Mouse (Mus musculus) limb, embryonic 13.5 days (tissue): ENCODE measurements at regions not wholly inside any gene's neighbourhood (a gene's known extent, or its start where the extent isn't known, plus 50 kb on each side); places are given as distances from the start of the nearest gene placed in this dataset.

Source experiments
- ATAC-seq: fragments of 200-750 bp; cut with Nextera tagmentation; 2 replicates; pipeline ENCODE4 v1.8.0; 2017; ENCODE audit warnings: low read depth, moderate number of reproducible peaks, moderate TSS enrichment; ENCODE audit not compliant: low FRiP score
- H3K27ac ChIP-seq: fragments of 300-500 bp; sonication (generic); 2 replicates; pipeline ENCODE4 v1.5.1; 2015; ENCODE audit warnings: inconsistent platforms, mild to moderate bottlenecking, moderate library complexity
- H3K27me3 ChIP-seq: fragments of 300-500 bp; sonication (generic); 2 replicates; pipeline ENCODE4 v1.6.1; 2015; ENCODE audit warnings: mild to moderate bottlenecking, inconsistent platforms
- H3K36me3 ChIP-seq: fragments of 300-500 bp; sonication (generic); 2 replicates; pipeline ENCODE4 v1.6.1; 2015; ENCODE audit warnings: inconsistent platforms, mild to moderate bottlenecking, moderate library complexity
- H3K4me1 ChIP-seq: fragments of 300-500 bp; sonication (generic); 2 replicates; pipeline ENCODE4 v1.6.1; 2015; ENCODE audit warnings: inconsistent platforms
- H3K4me2 ChIP-seq: fragments of 300-500 bp; sonication (generic); replicated peaks from 2 replicates; pipeline ENCODE4 v1.6.1; 2015; ENCODE audit warnings: inconsistent platforms, mild to moderate bottlenecking, moderate library complexity
- H3K4me3 ChIP-seq: fragments of 300-500 bp; sonication (generic); 2 replicates; pipeline ENCODE4 v1.5.1; 2015; ENCODE audit warnings: moderate library complexity, mild to moderate bottlenecking, inconsistent platforms
- H3K9ac ChIP-seq: fragments of 300-500 bp; sonication (generic); 2 replicates; pipeline ENCODE4 v1.6.1; 2015; ENCODE audit warnings: mild to moderate bottlenecking, inconsistent platforms
- H3K9me3 ChIP-seq: fragments of 300-500 bp; sonication (generic); 2 replicates; pipeline ENCODE4 v1.6.1; 2016; ENCODE audit warnings: inconsistent platforms
- WGBS: fragments of 180-500 bp; shearing (Covaris S2); methylation state at CpG from one replicate; pipeline ENCODE4 v1.1.7; 2015; 5-methylcytosine and 5-hydroxymethylcytosine counted together

- no peaks in the 10 kb centered on the region for H3K36me3 ChIP-seq
- no peaks in the 10 kb centered on the region for H3K9me3 ChIP-seq
- H3K4me3 ChIP-seq = no peak overlapping the region
- H3K9ac ChIP-seq = no peak overlapping the region
- no peak overlapping the region for H3K4me2 ChIP-seq
- 70% methylated on average over 3 of the region's 3 CpGs for WGBS
- H3K4me1 ChIP-seq = no peaks in the 10 kb centered on the region
- ATAC-seq = no peak
- H3K27me3 ChIP-seq = no peaks in the 10 kb centered on the region
- no peak overlapping the region for H3K27ac ChIP-seq
These were observed 122.0 kb upstream of the Spaca1 start for GRCm38 (mm10) chr4:34172000-34172399.

GRCm38 (mm10) chr4:34177421-34177820, 127.4 kb upstream of the Spaca1 start:
- Histone ChIP-seq H3K27me3 (no peaks in the 10 kb centered on the region), H3K4me2 (no peak overlapping the region), H3K9me3 (0 out of 2 replicates have a peak, but pooled peaks cover 3% of the 10 kb centered on the region), H3K4me3 (no peak overlapping the region), H3K4me1 (no peaks in the 10 kb centered on the region), H3K27ac (no peak overlapping the region), H3K9ac (no peak overlapping the region), H3K36me3 (no peaks in the 10 kb centered on the region)
- 82% methylated on average over 1 of the region's 1 CpGs for whole genome bisulfite sequencing
- ATAC-seq = no peak

GRCm38 (mm10) chr4:34186522-34186921, 136.5 kb upstream of the Spaca1 start:
- Histone ChIP-seq H3K36me3 (no peaks in the 10 kb centered on the region), H3K4me2 (no peak overlapping the region), H3K4me1 (no peaks in the 10 kb centered on the region), H3K9ac (no peak overlapping the region), H3K9me3 (no peaks in the 10 kb centered on the region; the same call in 1 of the 2 replicates), H3K27ac (no peak overlapping the region), H3K27me3 (no peaks in the 10 kb centered on the region), H3K4me3 (no peak overlapping the region)
- WGBS = 94% methylated on average over 5 of the region's 5 CpGs
- no peak for ATAC-seq

GRCm38 (mm10) chr4:34203193-34203848, 153.3 kb upstream of the Spaca1 start:
- no peak for ATAC-seq
- no peak overlapping the region for H3K9ac ChIP-seq
- H3K4me3 ChIP-seq = no peak overlapping the region
- no peaks in the 10 kb centered on the region for H3K9me3 ChIP-seq
- no peaks in the 10 kb centered on the region for H3K27me3 ChIP-seq
- no peaks in the 10 kb centered on the region for H3K36me3 ChIP-seq
- 81% methylated on average over 10 of the region's 10 CpGs for WGBS
- H3K27ac ChIP-seq = no peak overlapping the region
- no peaks in the 10 kb centered on the region for H3K4me1 ChIP-seq
- H3K4me2 ChIP-seq = no peak overlapping the region

GRCm38 (mm10) chr4:34209179-34209896, 159.3 kb upstream of the Spaca1 start:
- Histone ChIP-seq H3K36me3 (no peaks in the 10 kb centered on the region), H3K4me2 (no peak overlapping the region), H3K4me3 (no peak overlapping the region), H3K27me3 (no peaks in the 10 kb centered on the region), H3K27ac (no peak overlapping the region), H3K9ac (no peak overlapping the region), H3K9me3 (no peaks in the 10 kb centered on the region), H3K4me1 (no peaks in the 10 kb centered on the region)
- no peak for ATAC-seq
- 65% methylated on average over 5 of the region's 5 CpGs for WGBS

- no peaks in the 10 kb centered on the region for H3K9me3 ChIP-seq
- H3K27me3 ChIP-seq = no peaks in the 10 kb centered on the region
- H3K4me1 ChIP-seq = no peaks in the 10 kb centered on the region
- ATAC-seq = no peak
- H3K4me3 ChIP-seq = no peak overlapping the region
- no peak overlapping the region for H3K9ac ChIP-seq
- no peaks in the 10 kb centered on the region for H3K36me3 ChIP-seq
- no peak overlapping the region for H3K27ac ChIP-seq
- H3K4me2 ChIP-seq = no peak overlapping the region
These were observed 163.7 kb upstream of the Spaca1 start for GRCm38 (mm10) chr4:34213731-34214130.

- ATAC-seq = no peak
- 78% methylated on average over 11 of the region's 11 CpGs for WGBS
These were observed 164.4 kb upstream of the Spaca1 start for GRCm38 (mm10) chr4:34214346-34214745.

GRCm38 (mm10) chr4:34221915-34222314, 171.9 kb upstream of the Spaca1 start:
- H3K27me3 ChIP-seq = no peaks in the 10 kb centered on the region
- no peaks in the 10 kb centered on the region for H3K9me3 ChIP-seq
- no peaks in the 10 kb centered on the region for H3K36me3 ChIP-seq
- no peak overlapping the region for H3K4me2 ChIP-seq
- no peak for ATAC-seq
- H3K27ac ChIP-seq = no peak overlapping the region
- 90% methylated on average over 1 of the region's 1 CpGs for WGBS
- peaks cover 7% of the 10 kb centered on the region; the same call in 1 of the 2 replicates for H3K4me1 ChIP-seq
- no peak overlapping the region for H3K4me3 ChIP-seq
- H3K9ac ChIP-seq = no peak overlapping the region

More at GRCm38 (mm10) chr4:34214346-34214745, 164.4 kb upstream of the Spaca1 start:
- no peak overlapping the region for H3K27ac ChIP-seq
- no peaks in the 10 kb centered on the region for H3K9me3 ChIP-seq
- no peaks in the 10 kb centered on the region for H3K27me3 ChIP-seq
- H3K4me2 ChIP-seq = no peak overlapping the region
- H3K36me3 ChIP-seq = no peaks in the 10 kb centered on the region
- H3K9ac ChIP-seq = no peak overlapping the region
- no peaks in the 10 kb centered on the region for H3K4me1 ChIP-seq
- no peak overlapping the region for H3K4me3 ChIP-seq

GRCm38 (mm10) chr4:34226089-34226840, 176.3 kb upstream of the Spaca1 start:
- Histone ChIP-seq H3K27ac (no peak overlapping the region), H3K4me1 (peaks cover 7% of the 10 kb centered on the region; the same call in 1 of the 2 replicates)
- 65% methylated on average over 5 of the region's 5 CpGs for WGBS

GRCm38 (mm10) chr4:34226886-34227285, 176.9 kb upstream of the Spaca1 start:
- Histone ChIP-seq H3K4me3 (no peak overlapping the region), H3K27me3 (no peaks in the 10 kb centered on the region), H3K4me2 (no peak overlapping the region), H3K4me1 (peaks cover 7% of the 10 kb centered on the region; the same call in 1 of the 2 replicates), H3K27ac (no peak overlapping the region), H3K9ac (no peak overlapping the region), H3K36me3 (no peaks in the 10 kb centered on the region), H3K9me3 (no peaks in the 10 kb centered on the region)
- no peak for ATAC-seq
- 90% methylated on average over 5 of the region's 5 CpGs for WGBS

More at GRCm38 (mm10) chr4:34226089-34226840, 176.3 kb upstream of the Spaca1 start:
- Histone ChIP-seq H3K4me3 (no peak overlapping the region), H3K9me3 (no peaks in the 10 kb centered on the region), H3K27me3 (no peaks in the 10 kb centered on the region), H3K9ac (no peak overlapping the region), H3K4me2 (no peak overlapping the region), H3K36me3 (no peaks in the 10 kb centered on the region)
- ATAC-seq = no peak

GRCm38 (mm10) chr4:34227611-34228010, 177.6 kb upstream of the Spaca1 start:
- Histone ChIP-seq H3K4me3 (no peak overlapping the region), H3K4me1 (peaks cover 7% of the 10 kb centered on the region; the same call in 1 of the 2 replicates), H3K27me3 (no peaks in the 10 kb centered on the region), H3K4me2 (no peak overlapping the region), H3K9me3 (no peaks in the 10 kb centered on the region), H3K36me3 (no peaks in the 10 kb centered on the region), H3K27ac (no peak overlapping the region), H3K9ac (no peak overlapping the region)
- ATAC-seq = no peak
- WGBS = 45% methylated on average over 5 of the region's 5 CpGs

- no peak overlapping the region for H3K27ac ChIP-seq
- no peak overlapping the region for H3K9ac ChIP-seq
- H3K4me2 ChIP-seq = no peak overlapping the region
- H3K4me1 ChIP-seq = peaks cover 6% of the 10 kb centered on the region
- ATAC-seq = peak; percentile 71; the same call in 1 of the 2 replicates
- no peaks in the 10 kb centered on the region for H3K36me3 ChIP-seq
- H3K9me3 ChIP-seq = no peaks in the 10 kb centered on the region
- no peaks in the 10 kb centered on the region for H3K27me3 ChIP-seq
- WGBS = 12% methylated on average over 3 of the region's 3 CpGs
- H3K4me3 ChIP-seq = no peak overlapping the region
These were observed 181.3 kb upstream of the Spaca1 start for GRCm38 (mm10) chr4:34231270-34231669.
